Mouse (Mus musculus): ENCODE measurements around the gene Hist1h2ac. TPM values are rescaled to one million over a fixed set of nuclear protein-coding genes. Genes with fewer than 3 reads are reported as not detected.

Hist1h2ac gene
- polyA plus RNA-seq, 1 experiment from 2014 or later, result 1.4 TPM

GRCm38 (mm10) chr13:23698300-23698693, 14.5 kb upstream of the Hist1h2ac start, which contains the start of gene Hist1h4c:
Gene Hist1h4c, minus strand, starts transcription at chr13:23698454.
- H3K27me3 ChIP-seq, result no peaks in the 10 kb centered on the region
- peak within 1 kb of the TSS; percentile 71 for H3K9ac ChIP-seq
- ATAC-seq (ENCODE audit: insufficient number of reproducible peaks, insufficient read depth, low FRiP score, low TSS enrichment, low read depth), result peak; percentile 93
- peaks cover 7% of the 10 kb centered on the region; the same call in 1 of the 2 replicates for H3K4me1 ChIP-seq
- under 1% methylated on average over 22 of the region's 22 CpGs for WGBS
- no peaks in the 10 kb centered on the region for H3K9me3 ChIP-seq
- H3K4me3 ChIP-seq, result peak within 1 kb of the TSS; percentile 48
- peak within 1 kb of the TSS; percentile 71 for H3K4me2 ChIP-seq
- peak within 1 kb of the TSS; percentile 93 for H3K27ac ChIP-seq
- H3K36me3 ChIP-seq, result no peaks in the 10 kb centered on the region

DNA sequence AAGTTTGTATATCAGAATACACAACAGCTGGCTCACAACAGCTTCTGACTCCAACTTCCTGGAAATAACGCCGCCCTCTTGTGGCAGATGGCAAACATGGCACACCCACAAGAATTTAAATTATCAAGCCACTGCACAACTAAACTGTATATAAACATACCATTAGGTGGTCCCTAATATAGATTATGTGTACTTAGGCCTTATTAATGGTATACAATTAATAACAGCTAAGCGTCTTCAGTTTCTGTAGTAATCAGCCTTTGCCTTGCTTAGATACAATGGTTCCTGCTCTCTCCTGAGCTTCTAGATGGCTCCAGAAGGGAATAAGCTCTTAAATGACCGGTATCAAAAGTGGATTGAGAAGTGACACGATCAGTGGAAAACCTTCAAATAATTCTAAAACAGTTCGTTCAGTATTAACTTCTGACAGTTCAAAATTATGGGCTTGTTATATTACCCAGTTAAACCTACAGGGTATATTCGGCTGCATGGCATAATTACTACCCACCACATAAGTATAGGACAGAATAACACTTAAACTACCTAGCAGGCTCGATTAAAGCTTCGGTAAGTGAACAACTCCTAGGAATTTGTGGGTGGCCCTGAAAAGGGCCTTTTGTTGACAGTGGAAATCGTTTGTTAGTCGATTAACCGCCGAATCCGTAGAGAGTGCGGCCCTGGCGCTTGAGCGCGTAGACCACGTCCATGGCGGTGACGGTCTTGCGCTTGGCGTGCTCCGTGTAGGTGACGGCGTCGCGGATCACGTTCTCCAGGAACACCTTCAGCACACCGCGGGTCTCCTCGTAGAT, 13.9 kb upstream of the Hist1h2ac start:
- Histone ChIP-seq H3K27me3 (no peaks in the 10 kb centered on the region), H3K27ac (peak overlapping the region; percentile 93), H3K9ac (peak overlapping the region; percentile 71), H3K9me3 (no peaks in the 10 kb centered on the region), H3K4me2 (peak overlapping the region; percentile 71), H3K4me1 (peaks cover 7% of the 10 kb centered on the region; the same call in 1 of the 2 replicates), H3K4me3 (peak overlapping the region; percentile 48), H3K36me3 (no peaks in the 10 kb centered on the region)
- ATAC-seq (ENCODE audit: insufficient number of reproducible peaks, insufficient read depth, low FRiP score, low TSS enrichment, low read depth), result no peak; the same call in none of the 2 replicates
- WGBS, result under 1% methylated on average over 23 of the region's 32 CpGs

- peaks cover 7% of the 10 kb centered on the region; the same call in 1 of the 2 replicates for H3K4me1 ChIP-seq
- H3K9ac ChIP-seq, result no peak overlapping the region
- 57% methylated on average over 15 of the region's 15 CpGs for WGBS
- peak overlapping the region; percentile 1; the same call in 1 of the 2 replicates for H3K4me2 ChIP-seq
- ATAC-seq (ENCODE audit: insufficient number of reproducible peaks, insufficient read depth, low FRiP score, low TSS enrichment, low read depth), result no peak
- no peaks in the 10 kb centered on the region for H3K27me3 ChIP-seq
- H3K9me3 ChIP-seq, result no peaks in the 10 kb centered on the region
- 0 out of 2 replicates have a peak overlapping the region, but pooled peaks have one; percentile 48 for H3K27ac ChIP-seq
- H3K4me3 ChIP-seq, result no peak overlapping the region
- H3K36me3 ChIP-seq, result no peaks in the 10 kb centered on the region
Observed at GRCm38 (mm10) chr13:23696061-23696474, 12.3 kb upstream of the Hist1h2ac start.

- Histone ChIP-seq H3K4me3 (no peak within 1 kb of the TSS), H3K4me1 (0 out of 2 replicates have a peak, but pooled peaks cover 4% of the 10 kb centered on the region), H3K4me2 (peak within 1 kb of the TSS; percentile 1; the same call in 1 of the 2 replicates), H3K9ac (no peak within 1 kb of the TSS), H3K27me3 (no peaks in the 10 kb centered on the region), H3K27ac (0 out of 2 replicates have a peak within 1 kb of the TSS, but pooled peaks have one; percentile 48), H3K9me3 (no peaks in the 10 kb centered on the region), H3K36me3 (no peaks in the 10 kb centered on the region)
- 54% methylated on average over 13 of the region's 13 CpGs for WGBS
- ATAC-seq (ENCODE audit: insufficient number of reproducible peaks, insufficient read depth, low FRiP score, low TSS enrichment, low read depth), result no peak
Observed at GRCm38 (mm10) chr13:23695514-23695913, 11.8 kb upstream of the Hist1h2ac start, which contains the start of gene Hist1h1t. Gene Hist1h1t, plus strand, starts transcription at chr13:23695814.

DNA sequence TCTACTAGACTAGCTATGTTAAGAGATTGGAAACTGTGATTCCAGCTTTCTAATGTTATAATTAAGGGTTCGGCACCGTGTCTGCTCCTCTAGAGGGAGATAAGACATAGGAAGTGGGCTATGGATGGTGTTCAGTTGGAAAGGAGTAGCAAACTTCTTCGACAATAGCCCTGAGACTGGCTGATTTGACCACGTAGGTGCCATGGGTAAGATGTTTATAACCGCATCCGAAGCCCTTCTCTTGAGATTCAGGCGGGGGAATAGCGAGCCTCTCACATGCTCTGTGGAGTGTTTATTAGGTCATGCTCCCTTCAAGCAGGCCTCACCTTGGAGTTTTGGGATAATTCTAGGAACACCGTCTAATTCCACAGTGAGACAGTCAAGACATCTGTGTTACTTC, 11.2 kb upstream of the Hist1h2ac start:
- no peak for ATAC-seq (ENCODE audit: insufficient number of reproducible peaks, insufficient read depth, low FRiP score, low TSS enrichment, low read depth)
- Histone ChIP-seq H3K4me3 (no peak overlapping the region), H3K27me3 (no peaks in the 10 kb centered on the region), H3K4me1 (0 out of 2 replicates have a peak, but pooled peaks cover 4% of the 10 kb centered on the region), H3K27ac (no peak overlapping the region), H3K9ac (no peak overlapping the region), H3K9me3 (no peaks in the 10 kb centered on the region), H3K4me2 (no peak overlapping the region), H3K36me3 (no peaks in the 10 kb centered on the region)
- 91% methylated on average over 9 of the region's 9 CpGs for WGBS

- Histone ChIP-seq H3K4me2 (no peak overlapping the region), H3K4me1 (0 out of 2 replicates have a peak, but pooled peaks cover under 1% of the 10 kb centered on the region), H3K9ac (no peak overlapping the region), H3K27ac (no peak overlapping the region), H3K27me3 (no peaks in the 10 kb centered on the region), H3K4me3 (no peak overlapping the region), H3K36me3 (no peaks in the 10 kb centered on the region), H3K9me3 (no peaks in the 10 kb centered on the region)
- WGBS, result 78% methylated on average over 6 of the region's 6 CpGs
- no peak for ATAC-seq (ENCODE audit: insufficient number of reproducible peaks, insufficient read depth, low FRiP score, low TSS enrichment, low read depth)
Observed at GRCm38 (mm10) chr13:23693856-23694440, 10.2 kb upstream of the Hist1h2ac start.

DNA sequence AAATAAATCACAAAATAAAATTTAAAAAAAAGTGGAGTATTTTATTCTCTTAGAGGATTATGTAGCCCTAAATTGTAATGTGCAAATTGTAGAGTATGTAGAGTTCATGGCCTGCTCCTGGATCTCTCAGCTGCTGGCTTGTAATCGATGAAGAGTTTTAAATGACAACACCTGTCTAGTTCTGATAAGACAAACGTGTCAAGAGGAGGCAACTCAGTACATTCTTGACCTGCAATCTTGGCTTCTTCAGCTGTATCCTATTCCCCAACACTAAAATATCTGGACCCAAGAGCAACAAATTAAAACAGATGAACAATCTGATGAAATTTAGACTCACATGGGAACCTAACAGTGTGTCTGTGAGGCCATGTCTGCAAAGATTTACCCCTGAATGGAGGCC, 5.7 kb upstream of the Hist1h2ac start:
- no peak overlapping the region for H3K4me3 ChIP-seq
- no peaks in the 10 kb centered on the region for H3K27me3 ChIP-seq
- 69% methylated on average over 2 of the region's 2 CpGs for WGBS
- H3K27ac ChIP-seq, result no peak overlapping the region
- peaks cover 10% of the 10 kb centered on the region; the same call in 1 of the 2 replicates for H3K4me1 ChIP-seq
- no peak for ATAC-seq (ENCODE audit: insufficient number of reproducible peaks, insufficient read depth, low FRiP score, low TSS enrichment, low read depth)
- H3K4me2 ChIP-seq, result no peak overlapping the region
- H3K9me3 ChIP-seq, result no peaks in the 10 kb centered on the region
- no peak overlapping the region for H3K9ac ChIP-seq
- H3K36me3 ChIP-seq, result no peaks in the 10 kb centered on the region

- H3K4me2 ChIP-seq, result no peak overlapping the region
- no peak overlapping the region for H3K4me3 ChIP-seq
- H3K4me1 ChIP-seq, result peaks cover 10% of the 10 kb centered on the region; the same call in 1 of the 2 replicates
Observed at GRCm38 (mm10) chr13:23688956-23689355, 5.2 kb upstream of the Hist1h2ac start.

DNA sequence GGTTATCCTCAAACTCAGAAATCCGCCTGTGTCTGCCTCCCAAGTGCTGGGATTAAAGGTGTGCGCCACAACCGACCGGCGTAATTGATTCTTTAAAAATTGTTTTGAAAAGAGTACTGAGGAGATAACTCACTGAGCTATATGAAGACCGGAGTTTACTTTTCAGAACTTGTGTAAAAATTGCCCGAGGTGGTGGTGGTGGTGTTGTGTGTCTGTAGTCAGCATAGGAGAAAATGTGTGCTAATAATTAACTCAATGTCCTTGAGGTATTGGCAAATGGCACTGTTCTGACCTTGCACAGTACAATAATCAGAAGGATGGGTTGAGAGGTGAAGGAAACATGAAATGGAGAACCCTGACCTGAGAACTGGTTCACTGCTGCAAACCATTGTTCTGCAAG, 4.2 kb upstream of the Hist1h2ac start:
- H3K4me1 ChIP-seq, result peaks cover 11% of the 10 kb centered on the region
- 91% methylated on average over 7 of the region's 7 CpGs for WGBS
- no peaks in the 10 kb centered on the region for H3K9me3 ChIP-seq
- H3K27me3 ChIP-seq, result no peaks in the 10 kb centered on the region
- H3K27ac ChIP-seq, result no peak overlapping the region
- ATAC-seq (ENCODE audit: insufficient number of reproducible peaks, insufficient read depth, low FRiP score, low TSS enrichment, low read depth), result no peak
- no peak overlapping the region for H3K4me2 ChIP-seq
- no peaks in the 10 kb centered on the region for H3K36me3 ChIP-seq
- no peak overlapping the region for H3K4me3 ChIP-seq
- no peak overlapping the region for H3K9ac ChIP-seq

More at GRCm38 (mm10) chr13:23688956-23689355, 5.2 kb upstream of the Hist1h2ac start:
- no peaks in the 10 kb centered on the region for H3K36me3 ChIP-seq
- H3K9me3 ChIP-seq, result no peaks in the 10 kb centered on the region
- no peak for ATAC-seq (ENCODE audit: insufficient number of reproducible peaks, insufficient read depth, low FRiP score, low TSS enrichment, low read depth)
- WGBS, result 91% methylated on average over 2 of the region's 2 CpGs
- H3K27ac ChIP-seq, result no peak overlapping the region
- H3K27me3 ChIP-seq, result no peaks in the 10 kb centered on the region
- H3K9ac ChIP-seq, result no peak overlapping the region

GRCm38 (mm10) chr13:23687181-23687580, 3.4 kb upstream of the Hist1h2ac start:
- H3K4me3 ChIP-seq, result no peak overlapping the region
- H3K4me1 ChIP-seq, result peaks cover 16% of the 10 kb centered on the region
- no peaks in the 10 kb centered on the region for H3K27me3 ChIP-seq
- no peaks in the 10 kb centered on the region for H3K36me3 ChIP-seq
- H3K27ac ChIP-seq, result no peak overlapping the region
- H3K4me2 ChIP-seq, result no peak overlapping the region
- H3K9ac ChIP-seq, result no peak overlapping the region
- ATAC-seq (ENCODE audit: insufficient number of reproducible peaks, insufficient read depth, low FRiP score, low TSS enrichment, low read depth), result no peak
- 85% methylated on average over 4 of the region's 4 CpGs for WGBS
- H3K9me3 ChIP-seq, result no peaks in the 10 kb centered on the region

DNA sequence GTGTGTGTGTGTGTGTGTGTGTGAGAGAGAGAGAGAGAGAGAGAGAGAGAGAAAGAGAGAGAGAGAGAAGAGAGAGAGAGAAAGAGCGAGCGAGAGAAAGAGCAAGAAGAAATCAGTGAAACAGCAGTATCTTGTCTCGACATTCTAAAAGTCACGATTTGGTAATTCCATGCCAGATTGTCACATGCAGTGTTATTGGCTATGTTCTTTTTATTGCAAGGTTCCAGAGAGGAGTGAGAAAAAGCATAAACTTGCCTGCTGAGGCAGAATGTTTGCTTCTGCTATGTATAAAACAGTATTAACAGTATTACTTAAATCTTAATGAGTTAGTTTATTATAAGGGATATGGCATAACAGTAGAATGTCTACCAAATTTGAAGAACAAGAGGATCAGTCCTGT, 2.2 kb upstream of the Hist1h2ac start:
- ATAC-seq (ENCODE audit: insufficient number of reproducible peaks, insufficient read depth, low FRiP score, low TSS enrichment, low read depth), result no peak
- Histone ChIP-seq H3K27ac (peak overlapping the region; percentile 98), H3K9me3 (no peaks in the 10 kb centered on the region), H3K4me1 (peaks cover 16% of the 10 kb centered on the region), H3K27me3 (no peaks in the 10 kb centered on the region), H3K4me2 (peak overlapping the region; percentile 69), H3K4me3 (peak overlapping the region; percentile 50), H3K9ac (peak overlapping the region; percentile 75), H3K36me3 (no peaks in the 10 kb centered on the region)
- 47% methylated on average over 4 of the region's 4 CpGs for WGBS
